Mouse (Mus musculus) forebrain, embryonic 14.5 days (tissue): ENCODE data around the gene Rimbp2. TPM values are rescaled to one million over a fixed set of nuclear protein-coding genes. Genes with fewer than 3 reads are reported as not detected.

ENCODE experiments used
- ATAC-seq: fragments of 200-750 bp; cut with Nextera tagmentation; 2 replicates; pipeline ENCODE4 v1.8.0; 2017; ENCODE audit warnings: mild to moderate bottlenecking, moderate library complexity
- DNase-seq: peaks from one replicate; pipeline ENCODE4 v3.0.0-alpha.2; 2015; ENCODE audit warnings: low spot score
- H3K27ac ChIP-seq: fragments of 300-500 bp; sonication (generic); 2 replicates; pipeline ENCODE4 v1.5.1; 2014; ENCODE audit warnings: low read depth, mild to moderate bottlenecking, control low read depth, low read length, moderate library complexity
- H3K27me3 ChIP-seq: fragments of 300-500 bp; sonication (generic); replicated peaks from 2 replicates; pipeline ENCODE4 v1.6.1; 2014; ENCODE audit warnings: low read length, control low read depth, mixed read lengths; ENCODE audit not compliant: control insufficient read depth, insufficient read depth
- H3K36me3 ChIP-seq: fragments of 300-500 bp; sonication (generic); 2 replicates; pipeline ENCODE4 v1.6.1; 2014; ENCODE audit warnings: low read length, control low read depth; ENCODE audit not compliant: control insufficient read depth, insufficient read depth
- H3K4me1 ChIP-seq: fragments of 300-500 bp; sonication (generic); 2 replicates; pipeline ENCODE4 v1.6.1; 2014; ENCODE audit warnings: antibody characterized with exemption, low read length, control low read depth; ENCODE audit not compliant: control insufficient read depth, insufficient read depth
- H3K4me2 ChIP-seq: fragments of 300-500 bp; sonication (generic); 2 replicates; pipeline ENCODE4 v1.6.1; 2014; ENCODE audit warnings: mild to moderate bottlenecking, control low read depth, low read length
- H3K4me3 ChIP-seq: fragments of 300-500 bp; sonication (generic); 2 replicates; pipeline ENCODE4 v1.5.1; 2014; ENCODE audit warnings: low read depth, low read length, control low read depth
- H3K9ac ChIP-seq: fragments of 300-500 bp; sonication (generic); 2 replicates; pipeline ENCODE4 v1.6.1; 2014; ENCODE audit warnings: mild to moderate bottlenecking, low read length, control low read depth, moderate library complexity
- H3K9me3 ChIP-seq: fragments of 300-500 bp; sonication (generic); replicated peaks from 2 replicates; pipeline ENCODE4 v1.6.1; 2016; ENCODE audit warnings: low read length, control low read depth, mixed read lengths; ENCODE audit not compliant: control insufficient read depth
- WGBS: fragments of 180-500 bp; shearing (Covaris S2); extraction: QIAGEN DNeasy Blood & Tissue Kit; methylation state at CpG from one replicate; pipeline ENCODE4 v1.1.7; 2014; 5-methylcytosine and 5-hydroxymethylcytosine counted together
- polyA plus RNA-seq: library from polyadenylated mRNA; unstranded; fragments of >200 nt; fragmentation: Nextera tagmentation; extraction: Ambion mirVana; gene quantifications from 2 replicates; pipeline ENCODE4 v1.2.1, GENCODE M21; 2014

Rimbp2 gene
- polyA plus RNA-seq, 1 experiment from 2014 or later, result 2.2 TPM

DNA sequence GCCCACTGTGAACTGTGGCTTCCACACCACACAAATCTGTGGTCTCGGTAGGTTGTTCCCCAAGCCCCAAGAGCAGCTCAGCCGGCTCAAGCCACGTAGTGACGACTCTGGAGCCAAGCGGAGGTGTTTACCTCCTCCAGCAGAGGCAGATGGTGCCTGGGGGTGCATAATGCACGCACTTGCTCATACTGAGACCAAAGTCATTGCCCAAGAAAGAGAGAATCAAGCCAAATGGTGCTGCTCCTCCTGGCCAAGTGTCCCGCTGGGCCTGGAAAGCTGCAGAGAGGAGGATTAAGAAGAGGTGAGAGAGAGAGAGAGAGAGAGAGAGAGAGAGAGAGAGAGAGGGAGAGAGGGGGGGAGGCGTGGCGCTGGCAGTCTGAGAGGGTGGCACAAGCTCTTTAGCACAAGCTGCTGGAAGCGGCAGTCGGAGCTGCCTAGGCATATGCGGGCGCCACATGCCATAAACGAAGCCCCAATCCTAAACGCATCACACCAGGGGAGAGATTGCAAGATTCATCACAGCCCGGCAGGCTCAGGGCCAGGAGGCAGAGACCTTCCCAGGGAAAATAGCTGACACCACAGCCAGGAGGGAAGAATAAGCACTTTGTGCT lies 75.8 kb downstream of the Rimbp2 start:
- no peak overlapping the region for H3K9ac ChIP-seq
- H3K27ac ChIP-seq, result peak overlapping the region; percentile 55
- H3K9me3 ChIP-seq, result no peaks in the 10 kb centered on the region
- peak; percentile 88 for DNase-seq
- no peak overlapping the region for H3K4me2 ChIP-seq
- ATAC-seq, result peak; percentile 95
- H3K4me1 ChIP-seq, result no peaks in the 10 kb centered on the region
- no peaks in the 10 kb centered on the region for H3K27me3 ChIP-seq
- WGBS, result 16% methylated on average over 16 of the region's 16 CpGs
- no peak overlapping the region for H3K4me3 ChIP-seq
- H3K36me3 ChIP-seq, result no peaks in the 10 kb centered on the region

- DNase-seq, result no peak
These were observed 81.6 kb downstream of the Rimbp2 start for GRCm38 (mm10) chr5:128871706-128872105.

GRCm38 (mm10) chr5:128866811-128867210 lies 86.5 kb downstream of the Rimbp2 start:
- Histone ChIP-seq H3K4me1 (no peaks in the 10 kb centered on the region), H3K27ac (no peak overlapping the region), H3K27me3 (no peaks in the 10 kb centered on the region), H3K9ac (no peak overlapping the region), H3K9me3 (no peaks in the 10 kb centered on the region), H3K36me3 (no peaks in the 10 kb centered on the region), H3K4me3 (no peak overlapping the region), H3K4me2 (no peak overlapping the region)
- WGBS, result 60% methylated on average over 5 of the region's 5 CpGs
- DNase-seq (no peak), ATAC-seq (no peak)

More at GRCm38 (mm10) chr5:128871706-128872105, 81.6 kb downstream of the Rimbp2 start:
- Histone ChIP-seq H3K36me3 (no peaks in the 10 kb centered on the region), H3K9ac (no peak overlapping the region), H3K27me3 (no peaks in the 10 kb centered on the region), H3K4me2 (no peak overlapping the region), H3K4me3 (no peak overlapping the region), H3K9me3 (no peaks in the 10 kb centered on the region), H3K4me1 (no peaks in the 10 kb centered on the region), H3K27ac (no peak overlapping the region)
- no peak for ATAC-seq
- WGBS, result 69% methylated on average over 3 of the region's 3 CpGs

DNA sequence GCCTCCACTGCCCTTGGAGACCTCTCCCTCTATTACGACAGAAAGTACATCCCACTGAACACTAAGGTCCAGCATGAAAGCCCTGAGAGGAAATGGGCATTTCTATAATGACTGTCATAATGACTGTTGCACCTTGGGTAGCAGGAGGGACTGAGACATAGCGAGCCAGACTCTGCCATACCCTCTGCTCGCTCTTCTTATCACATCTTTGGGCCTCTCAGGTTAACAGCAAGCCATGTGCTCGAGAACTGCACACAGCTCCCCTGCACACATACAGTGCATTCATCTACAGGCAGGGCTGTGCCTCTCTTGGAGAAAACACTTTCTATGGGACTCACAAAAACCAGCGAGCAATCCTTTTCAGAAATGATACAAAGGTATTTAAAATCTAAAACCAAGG lies 87.0 kb downstream of the Rimbp2 start:
- Histone ChIP-seq H3K9me3 (no peaks in the 10 kb centered on the region), H3K27ac (no peak overlapping the region), H3K4me3 (no peak overlapping the region), H3K4me2 (no peak overlapping the region), H3K9ac (no peak overlapping the region), H3K27me3 (no peaks in the 10 kb centered on the region), H3K4me1 (no peaks in the 10 kb centered on the region), H3K36me3 (no peaks in the 10 kb centered on the region)
- DNase-seq, result no peak
- ATAC-seq, result no peak
- WGBS, result 83% methylated on average over 5 of the region's 5 CpGs

DNA sequence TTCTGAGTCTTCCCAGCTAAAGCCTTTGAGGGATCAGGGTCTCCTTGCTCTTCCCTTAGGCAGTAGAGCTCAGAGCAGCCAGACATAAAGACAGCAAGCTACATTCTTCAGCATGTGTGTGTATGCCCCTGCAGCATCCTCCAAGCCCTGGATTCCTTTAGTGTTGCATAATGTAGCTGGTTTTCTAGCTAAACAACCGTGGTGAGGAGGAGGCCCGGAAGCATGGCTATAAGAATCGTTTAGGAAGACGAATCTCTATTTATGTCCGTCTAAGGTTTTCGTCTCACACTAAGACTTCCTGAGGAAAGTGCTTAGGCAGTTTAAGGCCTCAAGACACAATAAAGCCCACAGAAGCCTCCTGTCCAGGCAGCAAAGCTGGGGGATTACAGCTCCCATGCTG lies 89.8 kb downstream of the Rimbp2 start:
- Histone ChIP-seq H3K27me3 (no peaks in the 10 kb centered on the region), H3K9ac (no peak overlapping the region), H3K27ac (no peak overlapping the region), H3K4me3 (no peak overlapping the region), H3K4me1 (no peaks in the 10 kb centered on the region), H3K9me3 (no peaks in the 10 kb centered on the region), H3K4me2 (no peak overlapping the region), H3K36me3 (no peaks in the 10 kb centered on the region)
- DNase-seq, result no peak
- WGBS, result 49% methylated on average over 6 of the region's 6 CpGs
- ATAC-seq, result no peak

GRCm38 (mm10) chr5:128860907-128861306 lies 92.4 kb downstream of the Rimbp2 start:
- H3K27me3 ChIP-seq, result no peaks in the 10 kb centered on the region
- H3K9me3 ChIP-seq, result no peaks in the 10 kb centered on the region
- no peaks in the 10 kb centered on the region for H3K4me1 ChIP-seq
- ATAC-seq (no peak), DNase-seq (no peak)
- no peak overlapping the region for H3K4me3 ChIP-seq
- H3K9ac ChIP-seq, result no peak overlapping the region
- 94% methylated on average over 3 of the region's 3 CpGs for WGBS
- H3K27ac ChIP-seq, result no peak overlapping the region
- H3K36me3 ChIP-seq, result no peaks in the 10 kb centered on the region
- no peak overlapping the region for H3K4me2 ChIP-seq

- Histone ChIP-seq H3K4me3 (no peak overlapping the region), H3K4me2 (no peak overlapping the region), H3K9ac (no peak overlapping the region), H3K4me1 (no peaks in the 10 kb centered on the region), H3K27me3 (no peaks in the 10 kb centered on the region), H3K36me3 (no peaks in the 10 kb centered on the region), H3K27ac (no peak overlapping the region), H3K9me3 (no peaks in the 10 kb centered on the region)
- ATAC-seq (no peak), DNase-seq (no peak)
- WGBS, result 67% methylated on average over 6 of the region's 6 CpGs
These were observed 100.5 kb downstream of the Rimbp2 start for GRCm38 (mm10) chr5:128852791-128853190.

GRCm38 (mm10) chr5:128847806-128848205 lies 105.5 kb downstream of the Rimbp2 start:
- ATAC-seq, result no peak
- no peak overlapping the region for H3K27ac ChIP-seq
- 86% methylated on average over 8 of the region's 8 CpGs for WGBS
- DNase-seq, result no peak
- no peak overlapping the region for H3K9ac ChIP-seq
- H3K9me3 ChIP-seq, result no peaks in the 10 kb centered on the region; the same call in 1 of the 2 replicates
- no peaks in the 10 kb centered on the region for H3K4me1 ChIP-seq
- H3K36me3 ChIP-seq, result no peaks in the 10 kb centered on the region
- H3K27me3 ChIP-seq, result no peaks in the 10 kb centered on the region
- no peak overlapping the region for H3K4me3 ChIP-seq
- H3K4me2 ChIP-seq, result no peak overlapping the region

DNA sequence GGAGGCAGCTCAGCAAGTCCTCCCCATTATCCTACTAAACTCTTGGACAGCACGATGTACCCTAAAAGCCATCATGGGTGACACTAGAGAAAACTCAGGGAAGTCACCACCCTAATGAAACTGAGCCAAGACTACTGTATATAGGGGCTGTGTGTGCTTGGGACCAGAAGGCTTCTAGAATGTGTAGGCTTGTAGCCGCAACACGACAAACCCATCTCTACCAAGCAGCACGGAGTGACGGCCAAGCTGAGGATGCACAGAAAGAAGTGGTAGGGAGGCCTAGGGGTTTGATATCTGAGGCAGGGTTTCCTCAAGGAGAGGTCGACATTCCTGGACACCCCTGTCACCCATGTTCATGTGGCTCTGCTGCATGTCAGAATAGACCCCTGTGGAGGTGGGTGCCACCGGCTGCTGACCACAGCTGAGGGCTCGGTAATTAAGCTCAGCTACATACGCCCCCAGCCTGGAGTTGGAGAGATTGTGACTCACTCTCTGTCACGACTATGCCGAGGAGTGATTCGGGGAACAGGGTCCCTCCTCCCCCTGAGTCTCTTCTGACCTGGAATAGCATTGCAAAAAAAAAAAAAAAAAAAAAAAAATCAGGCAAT lies 106.7 kb downstream of the Rimbp2 start:
- 92% methylated on average over 12 of the region's 12 CpGs for WGBS
- Histone ChIP-seq H3K4me3 (no peak overlapping the region), H3K9me3 (no peaks in the 10 kb centered on the region; the same call in 1 of the 2 replicates), H3K36me3 (no peaks in the 10 kb centered on the region), H3K4me2 (no peak overlapping the region), H3K27ac (no peak overlapping the region), H3K9ac (no peak overlapping the region), H3K4me1 (no peaks in the 10 kb centered on the region), H3K27me3 (no peaks in the 10 kb centered on the region)
- DNase-seq, result no peak
- ATAC-seq, result no peak
